Mouse (Mus musculus): ENCODE measurements at regions not wholly inside any gene's neighbourhood (a gene's known extent, or its start where the extent isn't known, plus 50 kb on each side); places are given as distances from the start of the nearest gene placed in this dataset.
"Not testable (repeated sequence)": the region's sequence is repeated elsewhere in the genome, so short reads cannot be mapped to it uniquely, and the experiment has no call there.

DNA sequence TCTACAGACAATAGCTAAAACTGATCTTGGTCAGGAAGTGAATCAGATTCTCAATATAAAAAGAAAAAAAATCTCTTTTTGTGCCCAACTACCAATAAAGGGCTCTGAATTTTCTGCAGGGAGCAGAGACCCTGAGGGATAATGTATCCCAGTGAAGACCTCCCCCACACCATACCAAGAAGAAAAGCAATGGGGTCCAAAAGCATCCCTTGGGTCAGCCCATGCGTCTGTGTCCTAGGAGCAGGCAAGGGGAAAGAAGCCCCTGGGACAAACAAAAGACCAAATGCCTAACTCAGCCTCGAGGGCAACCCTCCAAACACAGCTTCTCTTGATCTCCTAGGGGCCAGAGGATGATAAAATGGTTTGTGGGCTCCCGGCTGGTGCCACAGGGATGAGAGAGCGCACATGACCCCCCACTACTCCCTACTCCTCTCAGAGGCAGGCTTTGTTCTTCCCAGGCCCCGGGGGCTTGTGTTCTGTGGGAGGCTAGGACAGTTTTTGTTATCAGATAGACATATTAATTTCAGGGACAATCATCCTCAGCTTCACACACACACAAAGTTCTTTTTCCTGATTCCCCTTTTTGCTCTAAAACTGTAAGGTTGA is 172.0 kb upstream of the Slc25a13 start:
- no peak for DNase-seq (ENCODE audit: low read depth, low spot score)

DNA sequence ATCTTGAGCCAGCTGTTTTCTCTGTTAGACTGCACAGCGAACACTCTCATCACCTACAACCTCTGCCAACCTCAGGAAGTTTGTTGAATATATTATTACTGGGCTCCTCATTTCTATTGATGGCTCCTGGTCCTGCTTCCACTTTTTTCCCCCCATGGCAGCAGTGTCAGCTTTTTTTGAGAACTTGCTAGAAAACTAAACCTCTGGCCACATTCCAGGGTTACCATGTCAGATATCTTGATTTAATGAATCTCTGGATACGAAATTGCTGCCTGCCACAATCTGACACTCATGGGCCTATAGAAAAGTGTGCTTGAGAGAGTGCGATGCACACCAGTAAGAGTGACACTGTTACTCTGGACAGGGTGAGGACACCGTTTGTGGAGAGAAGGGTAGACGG is 170.6 kb upstream of the Slc25a13 start:
- no peak for DNase-seq (ENCODE audit: low read depth, low spot score)

DNA sequence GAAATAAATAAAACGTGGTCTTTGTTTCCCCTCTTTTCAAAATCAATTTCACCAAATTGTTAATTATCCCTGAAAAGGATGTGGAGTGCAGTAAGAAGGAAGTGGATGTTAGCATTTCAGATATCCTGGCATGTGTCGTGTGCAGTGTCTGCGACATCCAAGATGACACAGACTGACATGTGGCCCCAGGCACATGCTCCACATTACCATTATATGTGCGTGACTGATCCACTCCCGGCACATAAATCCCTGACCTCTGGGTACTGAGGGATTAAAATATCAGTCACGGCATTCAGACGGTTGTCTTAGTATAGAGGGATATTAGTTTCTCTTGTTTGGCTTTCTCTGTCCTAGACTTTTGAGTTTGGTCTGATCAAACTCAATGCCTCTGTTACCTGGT is 168.0 kb upstream of the Slc25a13 start:
- no peak for DNase-seq (ENCODE audit: low read depth, low spot score)

DNA sequence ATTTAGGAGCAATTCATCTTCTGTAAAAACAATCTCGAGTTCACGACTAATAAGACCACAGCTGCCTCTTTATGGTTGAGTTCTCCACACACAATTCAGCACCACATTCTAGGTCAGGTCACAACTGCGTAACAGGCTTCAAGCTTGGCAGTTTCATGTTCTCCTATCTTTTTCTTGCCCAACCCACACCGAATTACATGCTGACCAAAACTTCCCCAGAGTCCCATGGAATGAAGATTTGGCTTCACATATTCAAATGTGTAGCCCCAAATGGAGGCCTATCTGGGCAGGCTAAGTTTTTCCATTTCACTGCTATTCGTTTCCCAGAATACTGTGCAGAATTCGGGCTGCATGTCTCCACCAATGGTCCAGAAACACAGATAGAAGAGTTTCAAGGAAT is 167.5 kb upstream of the Slc25a13 start:
- no peak for DNase-seq (ENCODE audit: low read depth, low spot score)

DNA sequence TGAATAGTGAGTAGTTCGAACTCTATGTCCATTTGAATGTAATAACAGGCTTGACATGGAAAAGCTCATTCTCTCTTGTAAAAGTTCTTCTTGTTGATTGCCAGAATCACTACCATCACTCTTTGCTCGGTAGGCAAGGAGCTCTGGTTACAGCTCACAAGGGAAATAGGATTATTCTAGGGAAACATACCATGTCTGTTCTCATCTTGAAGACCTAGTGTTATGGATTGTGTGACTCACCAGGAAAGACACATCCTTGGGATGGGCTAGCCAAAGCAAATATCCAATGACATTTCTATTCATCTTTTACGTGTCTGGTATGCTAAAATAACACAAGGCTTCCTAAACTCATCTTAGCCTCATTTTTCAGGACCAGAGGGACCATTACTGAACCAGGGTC is 155.4 kb upstream of the Slc25a13 start:
- DNase-seq (ENCODE audit: low read depth, low spot score), result no peak

DNA sequence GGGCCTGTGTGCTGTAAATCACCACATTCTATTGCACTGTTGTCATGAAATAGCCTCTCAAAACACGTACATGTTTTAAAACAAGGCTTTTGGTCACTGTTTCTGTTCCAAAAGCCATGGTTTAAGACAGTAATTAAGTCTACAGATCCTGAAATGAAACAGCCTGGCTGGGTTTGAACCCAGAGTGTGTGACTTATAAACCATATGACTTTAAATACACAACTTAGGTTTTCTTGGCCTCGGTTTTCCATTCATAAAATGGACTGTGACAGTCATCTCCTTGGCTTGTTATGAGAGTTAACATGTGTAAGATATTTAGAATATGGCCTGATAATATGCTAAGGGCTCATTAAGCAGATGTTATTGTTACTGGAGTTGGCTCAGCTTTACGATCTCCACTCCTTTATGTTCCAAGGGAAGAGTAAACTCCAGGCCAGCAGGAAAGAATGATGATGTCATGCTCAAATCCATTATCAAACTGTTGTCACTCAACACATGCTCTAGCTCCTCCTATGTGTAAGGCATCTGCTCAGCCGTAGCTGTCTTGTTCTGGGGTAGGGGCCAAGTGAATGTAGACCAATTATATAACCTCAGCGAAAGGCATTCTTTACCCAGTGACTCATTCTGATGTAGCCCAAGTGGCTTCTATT is 154.6 kb upstream of the Slc25a13 start:
- no peak for DNase-seq (ENCODE audit: low read depth, low spot score)

DNA sequence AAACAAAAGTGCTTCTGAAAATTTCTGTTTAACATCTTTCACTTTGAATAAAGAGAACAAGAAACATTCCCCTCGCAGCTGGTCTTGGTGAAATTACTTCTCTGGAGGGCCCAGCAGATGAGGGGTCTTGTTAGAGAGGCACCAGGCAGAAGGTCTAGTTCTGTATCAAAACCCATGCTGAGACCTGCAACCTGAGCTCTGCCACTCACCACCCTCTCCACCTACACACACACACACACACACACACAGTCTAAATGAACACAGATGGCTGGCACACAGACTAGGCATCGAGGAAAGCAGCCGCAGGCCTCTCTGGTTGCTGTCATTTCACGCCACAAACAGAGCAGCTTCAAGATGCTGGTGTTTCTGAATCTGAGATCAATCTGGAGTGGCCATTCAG is 147.1 kb upstream of the Slc25a13 start:
- peak; percentile 3 for DNase-seq (ENCODE audit: low read depth, low spot score)

DNA sequence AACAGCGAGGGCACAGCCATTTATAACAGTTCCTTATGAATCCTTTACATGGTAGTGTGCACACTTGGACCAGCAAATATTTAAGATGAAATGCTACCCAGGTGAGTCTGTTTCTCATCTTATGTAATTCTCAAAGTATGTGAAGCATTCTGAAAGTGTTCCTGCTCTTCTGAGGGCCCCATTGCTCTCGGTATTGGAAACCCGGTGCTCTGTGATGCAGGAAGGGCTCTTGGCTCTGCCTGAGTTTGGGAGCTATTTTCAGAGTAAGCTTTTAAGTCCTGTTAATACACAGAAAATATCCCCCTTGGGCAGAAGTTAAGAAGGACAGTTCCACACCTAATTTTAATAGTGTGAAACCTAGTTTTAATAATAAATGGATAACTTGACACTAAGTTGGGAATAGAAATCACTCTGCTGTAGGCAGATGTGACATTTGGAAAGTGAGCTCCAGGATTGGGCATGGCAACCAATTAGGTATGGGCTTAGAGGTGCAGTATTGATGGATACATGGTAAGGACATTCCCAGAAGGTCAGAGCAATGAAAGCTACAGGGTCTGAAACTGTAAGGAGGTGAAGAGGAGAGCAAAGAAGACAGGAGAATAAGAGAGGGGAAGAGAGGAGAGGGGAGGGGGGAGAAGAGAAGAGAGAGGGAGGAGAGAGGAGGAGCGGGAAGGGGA is 145.8 kb upstream of the Slc25a13 start:
- no peak for DNase-seq (ENCODE audit: low read depth, low spot score)

DNA sequence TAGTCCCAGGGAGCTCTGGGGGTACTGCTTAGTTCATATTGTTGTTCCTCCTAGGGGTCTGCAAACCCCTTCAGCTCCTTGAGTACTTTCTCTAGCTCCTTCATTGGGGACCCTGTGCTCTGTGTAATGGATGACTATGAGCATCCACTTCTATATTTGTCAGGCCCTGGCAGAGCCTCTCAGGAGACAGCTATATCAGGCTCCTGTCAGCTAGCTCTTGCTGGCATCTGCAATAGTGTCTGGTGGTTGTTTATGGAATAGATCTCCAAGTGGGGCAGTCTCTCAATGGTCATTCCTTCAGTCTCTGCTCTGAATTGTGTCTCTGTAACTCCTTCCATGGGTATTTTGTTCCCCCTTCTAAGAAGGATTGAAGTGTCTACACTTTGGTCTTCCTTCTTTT is 144.2 kb upstream of the Slc25a13 start:
- DNase-seq (ENCODE audit: low read depth, low spot score), result not testable (repeated sequence)

DNA sequence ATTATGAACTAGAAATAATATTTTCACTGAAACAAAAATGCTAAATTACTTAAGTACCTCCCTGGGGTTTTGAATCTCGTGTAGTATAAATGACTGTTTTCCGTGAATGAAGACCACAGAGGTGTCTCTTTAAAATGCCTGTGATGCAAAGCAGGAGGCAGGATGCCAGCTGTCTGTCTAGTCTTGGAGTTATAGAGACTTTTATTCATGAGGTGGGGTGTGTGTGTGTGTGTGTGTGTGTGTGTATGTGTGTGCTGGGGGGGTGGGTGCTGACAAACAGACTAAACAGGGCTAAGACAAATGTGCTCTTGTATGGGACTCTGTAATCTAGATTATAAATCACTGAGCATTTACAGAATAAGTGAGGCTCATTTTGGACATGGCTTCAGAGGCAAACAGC is 140.5 kb upstream of the Slc25a13 start:
- no peak for DNase-seq (ENCODE audit: low read depth, low spot score)

DNA sequence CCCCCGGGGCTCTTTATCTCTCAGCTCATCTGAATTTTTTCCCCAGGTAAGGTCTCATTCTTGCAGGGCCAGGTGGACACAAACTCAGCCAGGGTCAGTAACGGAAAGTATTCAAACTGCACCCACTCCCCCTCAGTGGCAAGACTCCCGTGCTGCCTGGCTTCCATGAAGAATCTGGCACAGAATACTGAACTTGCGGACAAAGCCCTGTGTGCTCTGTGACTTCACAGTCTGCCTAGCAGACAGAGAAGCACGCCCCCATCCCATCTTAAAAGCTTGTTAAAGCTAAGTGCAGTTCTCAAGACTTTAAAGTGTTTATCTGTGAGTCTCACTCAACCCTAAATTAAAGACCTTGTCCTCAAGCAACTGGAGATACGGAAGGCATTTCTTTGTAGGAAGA is 140.0 kb upstream of the Slc25a13 start:
- DNase-seq (ENCODE audit: low read depth, low spot score), result no peak

DNA sequence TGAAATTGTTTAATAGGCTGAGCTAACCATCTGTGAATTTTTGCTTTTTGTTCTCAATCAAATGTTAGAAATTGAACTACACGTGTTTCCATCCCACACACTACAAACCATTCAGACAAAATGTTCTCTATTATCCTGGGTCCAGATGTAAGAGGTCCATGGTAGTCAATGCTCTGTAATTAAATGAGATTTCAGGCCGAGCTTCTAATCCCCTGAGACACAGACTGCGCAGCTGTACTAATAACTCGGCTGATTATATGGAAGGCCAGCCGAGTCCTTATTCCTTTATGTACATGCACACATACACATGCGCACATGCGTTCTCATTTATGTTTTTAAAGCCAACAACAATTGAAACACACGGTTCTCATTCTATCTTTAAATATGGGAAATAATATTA is 118.3 kb upstream of the Slc25a13 start:
- DNase-seq (ENCODE audit: low read depth, low spot score), result peak; percentile 7

DNA sequence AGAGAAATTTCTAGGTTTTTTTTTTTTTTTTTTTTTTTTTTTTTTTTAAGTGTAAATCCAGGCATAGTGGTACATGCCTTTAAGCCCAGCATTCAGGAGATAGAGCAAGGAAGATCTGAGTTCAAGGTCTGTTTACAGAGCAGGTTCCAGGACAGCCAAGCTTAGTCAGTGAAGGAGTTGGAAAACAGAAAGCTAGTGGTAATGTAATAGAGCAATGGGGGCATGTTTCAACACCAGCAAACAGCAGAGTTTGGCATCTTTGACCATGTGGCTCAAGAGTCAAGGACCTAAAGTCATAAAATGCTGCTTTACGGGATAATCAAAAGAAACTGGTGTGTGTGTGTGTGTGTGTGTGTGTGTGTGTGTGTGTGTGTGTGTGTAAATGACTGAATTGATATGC is 113.3 kb upstream of the Slc25a13 start:
- no peak for DNase-seq (ENCODE audit: low read depth, low spot score)

DNA sequence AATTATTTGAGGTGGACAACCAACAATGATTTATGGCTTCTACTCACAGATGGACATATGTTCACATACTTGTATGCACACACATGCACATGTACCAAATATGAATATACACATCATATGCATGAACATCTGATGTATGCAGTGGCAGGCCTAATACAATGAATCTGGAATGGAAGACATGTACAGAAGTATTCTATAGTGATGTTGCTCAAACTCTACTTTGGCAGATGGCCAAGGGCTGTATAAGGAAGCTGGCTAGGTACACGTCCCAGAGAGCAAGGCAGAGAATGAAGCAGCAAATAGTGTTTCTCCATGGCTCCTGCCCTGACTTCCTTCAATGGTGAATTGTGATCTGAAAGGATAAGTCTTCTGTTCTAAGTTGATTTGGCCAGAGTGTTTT is 108.5 kb upstream of the Slc25a13 start:
- DNase-seq (ENCODE audit: low read depth, low spot score), result no peak

DNA sequence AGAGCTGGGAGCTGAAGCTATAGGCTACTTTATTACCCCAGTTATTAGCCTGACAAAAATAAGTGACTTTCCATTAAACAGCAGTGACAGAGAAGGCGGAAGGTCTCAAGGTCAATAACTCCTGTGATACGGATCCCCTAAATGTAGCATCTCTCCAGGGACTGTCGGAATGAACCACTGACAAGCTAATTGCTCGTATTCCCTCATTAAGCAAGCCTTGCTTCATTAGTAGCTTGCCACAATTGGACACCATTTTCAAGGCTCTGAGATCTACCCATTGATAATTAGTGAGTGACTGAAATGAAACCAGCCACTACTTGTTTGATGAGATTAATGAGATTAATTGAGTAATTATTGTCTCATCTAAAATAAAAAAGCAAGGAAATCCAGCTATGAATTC is 99.8 kb upstream of the Slc25a13 start:
- DNase-seq (ENCODE audit: low read depth, low spot score), result no peak

DNA sequence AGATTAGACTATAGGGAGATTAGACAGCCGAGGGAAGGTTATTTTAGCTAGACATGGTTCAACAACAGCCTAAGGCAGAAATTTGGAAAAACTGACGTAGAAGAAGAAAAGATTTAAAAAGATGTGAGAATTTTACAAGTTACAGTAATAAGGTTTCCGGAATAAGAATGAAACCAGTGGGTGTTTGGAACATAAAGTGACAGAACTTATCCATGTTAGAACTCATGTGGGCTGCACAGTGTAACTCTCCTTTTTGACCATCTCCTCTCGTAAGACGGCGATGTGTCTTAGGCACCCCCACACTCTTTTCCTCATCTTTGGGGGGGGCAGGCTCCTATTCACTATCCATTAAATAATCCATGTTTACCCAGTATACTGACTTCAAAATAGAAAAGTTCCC is 96.2 kb upstream of the Slc25a13 start:
- DNase-seq (ENCODE audit: low read depth, low spot score), result peak; percentile 33

DNA sequence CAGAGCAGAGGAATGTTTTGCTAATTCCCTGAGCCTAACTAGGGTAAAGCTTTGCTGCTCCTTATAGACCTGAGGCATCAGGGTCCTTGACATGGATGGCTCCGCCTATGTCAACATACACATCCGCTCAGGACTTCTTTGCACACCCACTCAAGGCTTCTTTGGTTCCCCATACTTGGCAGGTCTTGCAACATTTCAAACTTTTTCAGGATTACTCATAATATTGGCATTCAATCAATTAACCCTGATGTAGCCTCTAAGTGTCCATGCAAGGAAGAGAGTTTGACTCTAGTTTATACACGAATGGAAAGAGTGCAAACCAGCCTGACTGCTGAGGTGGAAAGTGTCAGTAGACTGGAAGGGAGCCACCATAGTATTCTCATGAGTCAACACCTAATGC is 93.2 kb upstream of the Slc25a13 start:
- no peak for DNase-seq (ENCODE audit: low read depth, low spot score)

DNA sequence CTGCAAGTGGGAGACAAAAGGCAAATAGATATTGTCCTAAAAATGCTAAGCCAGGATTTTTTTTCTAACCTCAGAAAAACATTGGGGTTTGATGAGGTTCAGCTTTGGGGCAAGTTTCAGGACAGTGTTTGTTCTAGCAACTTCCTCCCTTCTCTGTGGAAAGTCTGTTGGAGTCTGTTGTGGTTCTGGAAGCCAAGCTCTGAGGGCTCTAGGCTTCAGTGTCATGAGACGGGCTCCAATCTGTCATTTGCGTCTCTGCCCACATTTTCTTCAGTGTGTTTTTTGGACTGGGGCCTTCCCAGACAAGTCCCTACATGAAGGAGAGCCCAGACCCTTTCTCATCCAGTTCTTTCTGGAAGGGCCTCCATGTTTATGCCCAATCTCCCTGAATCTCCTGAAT is 90.6 kb upstream of the Slc25a13 start:
- no peak for DNase-seq (ENCODE audit: low read depth, low spot score)

DNA sequence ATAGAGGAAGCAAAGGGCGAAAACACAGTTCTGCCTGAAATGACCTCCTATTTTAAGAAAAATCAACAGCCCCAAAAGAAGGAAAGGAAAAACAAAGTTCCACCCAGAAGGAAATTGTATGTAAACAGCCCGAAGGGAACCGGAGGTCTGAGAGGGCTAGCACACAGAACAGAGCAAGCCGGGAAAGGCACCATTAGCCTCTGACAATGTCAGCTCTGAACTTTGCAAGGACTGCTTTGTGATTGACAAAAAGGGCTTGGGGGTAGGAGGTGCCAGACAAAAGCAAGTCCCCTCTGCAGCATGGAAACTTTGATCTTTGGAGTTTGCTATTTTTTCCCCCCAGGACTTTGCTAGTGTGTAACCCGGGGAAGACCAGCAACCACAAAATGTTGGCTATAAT is 86.8 kb upstream of the Slc25a13 start:
- DNase-seq (ENCODE audit: low read depth, low spot score), result no peak

DNA sequence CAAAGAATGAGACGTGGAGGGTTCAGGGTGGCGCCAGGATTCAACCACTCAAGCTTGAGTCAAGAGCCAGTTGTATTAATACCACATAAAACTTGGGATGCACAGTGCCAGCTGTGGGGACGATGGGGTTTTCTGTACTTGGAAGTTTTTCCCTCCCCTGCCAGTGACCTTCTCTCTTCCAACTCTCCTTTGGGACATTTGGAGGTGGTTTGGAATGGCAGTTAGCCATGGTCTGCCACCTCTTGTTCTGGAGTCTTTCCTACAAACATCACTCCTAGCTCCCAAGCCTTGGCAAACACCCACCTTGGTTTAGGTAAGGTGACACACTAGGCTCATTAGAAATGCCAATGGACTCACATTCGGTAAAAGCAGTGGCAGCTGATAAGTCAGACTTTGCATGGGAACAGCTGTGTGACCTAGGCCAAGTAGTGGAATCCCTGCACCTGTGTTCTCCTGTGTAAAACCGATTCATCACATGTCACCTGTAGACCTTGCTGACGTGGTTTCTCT is 84.1 kb upstream of the Slc25a13 start:
- DNase-seq (ENCODE audit: low read depth, low spot score), result no peak

DNA sequence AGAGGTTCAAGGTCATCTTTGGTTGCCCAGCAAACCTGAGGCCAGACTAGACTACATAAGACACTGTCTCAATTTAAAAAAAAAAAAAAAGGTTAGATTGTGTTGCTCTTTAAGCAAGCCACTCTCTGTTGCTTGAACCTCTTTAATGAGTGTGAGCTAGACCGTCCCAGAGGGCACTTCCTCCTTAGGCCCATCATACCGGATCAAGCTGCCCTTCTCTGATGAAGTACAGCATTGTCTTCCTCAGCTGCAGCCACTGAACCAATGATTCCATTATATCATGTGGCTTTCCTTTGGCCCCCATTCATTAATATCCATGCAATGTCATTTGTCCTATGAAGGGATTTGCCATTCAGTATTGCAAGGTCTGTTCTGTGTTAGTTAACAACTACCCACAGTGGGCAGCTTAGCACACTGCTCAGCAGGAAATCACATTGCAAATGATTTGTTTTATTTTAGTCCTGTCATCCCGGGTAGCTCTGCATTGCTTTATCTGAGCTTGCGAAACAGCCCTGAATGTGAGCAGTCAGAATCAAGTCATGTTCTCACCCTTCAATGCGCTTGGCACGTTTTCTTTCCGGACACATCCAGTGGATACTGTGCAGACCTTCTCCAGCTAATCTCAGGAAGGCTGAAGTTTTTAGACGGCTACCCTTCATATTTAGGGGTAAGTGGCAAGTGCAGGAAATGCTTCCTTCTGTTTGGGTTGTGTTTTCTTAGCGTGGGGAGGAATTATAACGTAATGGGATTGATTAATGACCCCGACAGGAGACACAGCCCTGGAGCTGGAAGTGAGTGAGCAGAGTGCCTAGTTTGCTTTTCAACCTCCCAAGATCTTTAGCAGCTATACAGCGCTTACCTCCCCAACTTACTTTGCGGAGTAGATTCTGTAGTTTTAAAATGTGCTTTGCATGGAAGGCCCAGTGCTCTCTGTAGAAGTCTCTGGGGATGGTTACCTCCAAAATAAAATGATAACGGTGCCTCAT is 82.2 kb upstream of the Slc25a13 start:
- peak; percentile 3 for DNase-seq (ENCODE audit: low read depth, low spot score)

DNA sequence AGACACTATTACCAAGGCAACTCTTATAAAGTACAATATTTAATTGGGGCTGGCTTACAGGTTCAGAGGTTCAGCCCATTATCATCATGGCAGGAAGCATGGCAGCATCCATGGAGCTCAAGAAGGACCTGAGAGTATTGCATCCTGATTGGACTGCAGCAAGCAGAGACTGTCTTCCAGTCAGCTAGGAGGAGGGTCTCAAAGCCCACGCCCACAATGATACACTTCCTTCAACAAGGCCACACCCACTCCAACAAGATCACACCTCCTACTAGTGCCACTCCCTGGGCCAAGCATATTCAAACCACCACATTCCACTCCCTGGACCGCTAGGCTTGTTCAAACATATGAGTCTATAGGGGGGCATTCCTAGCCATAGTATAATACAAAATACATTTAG is 78.6 kb upstream of the Slc25a13 start:
- not testable (repeated sequence) for DNase-seq (ENCODE audit: low read depth, low spot score)

Measured in brain, adult 2 months (tissue).